Mouse (Mus musculus) skeletal muscle tissue, adult 2 months (tissue): ENCODE data around the gene Pkp3.
A peak's percentile ranks its signal among the peaks of the same experiment; 100 is the strongest.

Experiments
- DNase-seq: peaks from one replicate; pipeline ENCODE4 v3.0.0-alpha.2; 2012; ENCODE audit warnings: low read depth, low spot score

Pkp3 gene

DNA sequence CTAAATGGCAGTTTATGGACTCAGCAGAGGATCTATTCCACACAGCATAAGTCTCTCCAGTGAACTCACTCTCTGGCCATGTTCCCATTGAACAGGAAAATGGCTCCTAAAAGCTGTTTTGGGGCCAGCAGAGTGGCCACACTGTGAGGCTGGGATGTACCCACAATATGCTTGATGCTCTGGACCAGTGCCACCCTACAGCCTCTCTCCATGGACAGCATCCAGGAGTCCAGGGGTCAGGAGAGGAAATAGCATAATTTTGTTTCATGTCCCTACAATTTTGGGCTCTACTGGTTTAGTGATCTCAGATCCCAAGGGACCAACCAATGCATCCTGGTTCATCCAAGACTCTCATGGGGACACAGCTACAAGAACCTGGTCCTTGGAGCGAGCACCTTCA is 20.5 kb upstream of the Pkp3 start:
- DNase-seq = no peak

DNA sequence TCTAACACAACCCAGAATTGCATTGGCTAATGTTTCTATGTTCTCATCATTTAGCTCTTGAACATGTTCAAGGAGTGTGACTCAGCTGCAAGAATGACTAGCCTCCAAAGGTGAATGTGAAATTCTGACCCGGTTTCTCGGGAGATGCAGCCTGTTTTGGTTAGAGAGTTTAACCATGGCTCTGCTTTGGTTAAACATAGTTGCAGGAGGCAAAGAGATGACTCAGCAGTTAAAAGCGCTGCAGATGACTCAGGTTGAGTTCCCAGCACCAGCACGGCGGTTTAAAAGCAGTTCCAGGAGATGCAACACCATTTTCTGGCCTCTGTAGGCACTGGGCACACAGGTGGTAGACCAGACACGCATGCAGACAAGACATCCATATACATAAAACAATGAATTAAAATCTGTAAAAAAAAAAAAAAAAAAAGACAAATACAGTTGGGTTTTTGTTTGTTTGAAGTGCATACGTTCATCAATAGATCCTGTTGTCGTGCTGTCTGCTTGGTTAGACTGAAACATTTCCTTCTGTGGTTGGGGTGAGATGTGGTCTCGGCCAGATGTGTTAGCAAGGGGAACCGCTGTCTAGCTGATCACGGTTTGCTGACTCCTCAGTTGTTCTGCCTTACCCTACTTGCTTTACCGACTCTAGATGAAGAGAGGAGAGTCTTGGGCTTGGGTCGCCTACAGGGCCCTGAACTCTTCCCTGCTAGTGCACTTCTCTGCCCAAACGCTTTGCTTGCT is 19.2 kb upstream of the Pkp3 start:
- DNase-seq = no peak

DNA sequence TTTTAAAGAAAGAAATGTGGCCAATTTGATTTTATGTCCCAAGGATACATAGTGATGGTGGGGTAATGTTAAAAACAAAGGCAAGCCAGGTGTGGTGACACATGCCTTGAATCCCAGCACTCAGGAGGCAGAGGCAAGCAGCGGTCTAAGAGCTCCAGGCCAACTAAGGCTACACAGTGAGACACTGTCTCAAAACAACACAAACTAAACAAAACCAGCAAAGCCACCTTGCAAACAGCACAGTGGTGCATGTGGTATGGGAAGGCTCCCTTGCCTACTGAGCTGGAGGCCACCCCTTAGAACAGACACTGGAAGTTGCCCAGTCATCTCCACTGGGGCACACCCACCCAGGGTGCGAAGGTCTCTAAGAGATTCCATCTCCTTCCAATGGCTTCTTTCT is 18.1 kb upstream of the Pkp3 start:
- no peak for DNase-seq

DNA sequence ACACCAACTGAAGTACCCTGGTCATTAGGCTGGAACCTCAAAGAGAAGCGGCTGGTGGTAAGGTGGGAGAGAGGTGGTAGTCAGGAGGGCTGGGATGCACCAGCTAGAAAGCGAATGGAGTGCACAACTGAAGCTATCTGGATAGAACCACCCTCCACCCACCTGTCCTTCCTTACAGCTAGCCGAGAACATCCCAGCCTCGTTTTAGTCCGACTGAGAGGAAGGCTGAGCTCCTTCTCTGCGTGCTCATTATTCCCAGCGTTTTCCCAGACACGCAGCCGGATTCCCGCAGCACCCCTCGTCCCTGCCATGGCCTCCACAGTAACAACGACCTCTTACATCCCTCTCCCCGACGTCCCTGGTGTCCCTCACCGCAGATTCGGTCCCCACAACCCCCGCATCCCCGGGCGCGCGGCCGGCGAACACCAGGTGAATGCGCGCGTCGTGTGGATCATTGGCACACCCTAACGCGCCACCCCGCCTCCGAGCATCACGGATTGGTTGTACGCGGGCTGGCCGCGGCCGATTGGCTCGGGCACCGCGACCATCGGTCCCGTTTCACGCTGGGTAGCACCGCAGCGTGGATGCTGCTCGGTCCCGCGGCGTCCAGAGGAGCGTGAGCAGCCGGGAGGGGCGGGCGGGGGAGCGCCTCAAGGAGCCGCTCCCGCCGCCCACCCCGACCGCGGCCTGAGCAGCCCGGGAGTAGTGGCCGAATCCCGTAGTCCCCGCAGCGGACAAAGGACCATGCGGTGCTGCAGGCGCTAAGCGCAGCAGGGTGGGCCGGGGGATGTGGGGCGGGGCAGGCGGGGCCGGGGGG is 17.4 kb upstream of the Pkp3 start, which contains the start of gene B4galnt4:
Gene B4galnt4, plus strand, starts transcription at position 679 of the 817 bp plus-strand sequence.
- DNase-seq = no peak

DNA sequence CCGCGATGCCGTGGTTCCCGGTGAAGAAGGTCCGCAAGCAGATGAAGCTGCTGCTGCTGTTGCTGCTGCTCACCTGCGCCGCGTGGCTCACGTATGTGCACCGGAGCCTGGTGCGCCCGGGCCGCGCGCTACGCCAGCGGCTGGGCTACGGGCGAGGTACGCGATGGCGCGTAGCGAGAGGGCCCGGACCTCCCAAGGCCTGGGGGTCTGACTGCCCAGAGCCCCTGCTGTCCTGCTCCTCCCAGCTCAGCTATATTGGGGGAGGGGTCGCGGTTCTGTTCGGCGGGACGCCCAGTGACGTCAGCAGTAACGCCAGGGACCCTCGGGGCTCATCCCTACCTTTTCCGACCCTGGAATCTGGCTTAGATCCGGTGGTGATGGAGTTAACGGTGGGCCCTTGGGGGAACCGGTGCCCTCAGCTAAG is 16.7 kb upstream of the Pkp3 start:
- no peak for DNase-seq

DNA sequence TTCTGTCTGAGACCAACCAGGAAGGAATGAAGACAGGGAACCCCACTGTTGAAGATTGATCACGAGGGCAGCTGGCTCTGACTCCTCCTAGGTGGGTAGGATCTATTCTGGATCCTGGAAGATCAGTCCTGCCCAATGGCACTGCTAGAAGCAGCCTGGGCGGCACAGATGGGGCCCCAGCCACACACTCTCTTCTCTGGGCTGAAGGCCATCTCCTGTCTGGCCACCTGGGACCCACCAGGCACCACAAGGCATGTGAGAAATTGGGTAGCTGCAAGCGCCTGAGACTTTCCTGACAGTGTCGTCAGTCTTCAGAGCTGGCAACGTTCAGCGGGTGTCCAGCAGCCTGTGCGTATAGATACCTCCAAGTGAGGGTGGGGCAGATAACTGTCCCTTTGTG is 15.5 kb upstream of the Pkp3 start:
- DNase-seq = no peak

DNA sequence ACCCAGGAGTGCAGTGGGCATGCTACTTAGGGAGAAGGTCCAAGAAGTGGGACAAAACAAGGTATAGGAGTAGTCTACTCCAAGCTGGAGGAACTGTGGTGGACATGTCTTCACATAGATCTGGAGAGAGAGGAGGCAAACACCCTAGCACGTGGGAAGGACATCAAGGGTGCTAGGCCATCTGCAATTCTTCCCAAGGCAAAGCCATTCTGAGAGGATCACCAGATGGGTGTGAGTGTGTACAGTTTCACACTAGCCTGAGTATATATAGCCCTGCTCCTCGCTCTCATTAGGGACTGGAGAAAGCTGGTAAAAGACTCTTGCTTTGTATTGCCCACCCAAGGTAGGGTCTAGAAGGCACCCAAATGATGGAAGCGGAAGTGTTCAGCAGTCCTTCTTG is 14.7 kb upstream of the Pkp3 start:
- no peak for DNase-seq

DNA sequence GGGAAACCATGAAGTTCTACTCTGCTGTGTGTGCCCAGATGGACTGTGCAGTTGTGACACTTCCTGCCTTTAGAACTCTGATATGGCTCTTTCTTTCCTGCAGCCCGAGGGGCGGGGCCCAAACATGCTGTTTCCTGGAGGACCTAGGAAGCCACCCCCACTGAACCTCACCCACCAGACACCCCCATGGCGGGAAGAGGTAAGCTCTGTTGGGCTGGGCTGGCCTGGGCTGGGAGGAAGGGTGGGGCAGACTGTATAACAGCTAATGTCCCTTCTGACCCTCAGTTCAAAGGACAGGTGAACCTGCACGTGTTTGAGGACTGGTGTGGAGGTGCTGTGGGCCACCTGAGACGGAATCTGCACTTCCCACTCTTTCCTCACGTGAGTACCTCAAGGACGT is 13.8 kb upstream of the Pkp3 start:
- no peak for DNase-seq

DNA sequence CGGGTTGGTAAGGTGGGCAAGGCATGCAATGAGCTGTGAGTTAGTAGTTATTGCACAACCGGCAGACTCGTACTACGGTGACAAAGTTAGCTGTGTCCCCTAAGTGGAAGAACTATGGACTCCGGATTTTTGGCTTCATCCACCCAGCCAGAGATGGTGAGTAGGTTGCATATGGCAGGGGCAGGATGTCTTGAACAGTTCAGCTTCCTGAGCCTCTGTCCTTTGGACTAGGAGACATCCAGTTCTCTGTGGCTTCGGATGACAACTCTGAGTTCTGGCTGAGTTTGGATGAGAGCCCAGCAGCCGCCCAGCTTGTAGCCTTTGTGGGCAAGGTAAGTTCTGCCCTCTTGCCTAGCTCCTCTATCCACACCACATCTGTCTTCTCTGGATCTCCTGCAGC is 13.4 kb upstream of the Pkp3 start:
- no peak for DNase-seq

DNA sequence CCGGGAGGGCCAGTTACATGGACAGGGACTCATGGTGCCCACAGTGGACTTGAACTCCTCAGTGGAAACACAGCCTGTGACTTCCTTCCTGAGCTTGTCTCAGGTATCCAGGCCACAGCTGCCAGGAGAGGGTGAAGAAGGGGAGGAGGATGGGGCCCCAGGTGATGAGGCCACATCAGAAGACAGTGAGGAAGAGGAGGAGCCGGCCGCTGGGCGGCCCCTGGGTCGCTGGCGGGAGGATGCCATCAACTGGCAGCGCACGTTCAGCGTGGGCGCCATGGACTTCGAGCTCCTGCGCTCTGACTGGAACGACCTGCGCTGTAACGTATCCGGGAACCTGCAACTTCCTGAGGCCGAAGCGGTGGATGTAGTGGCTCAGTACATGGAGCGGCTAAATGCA is 9.7 kb upstream of the Pkp3 start:
- DNase-seq = no peak

DNA sequence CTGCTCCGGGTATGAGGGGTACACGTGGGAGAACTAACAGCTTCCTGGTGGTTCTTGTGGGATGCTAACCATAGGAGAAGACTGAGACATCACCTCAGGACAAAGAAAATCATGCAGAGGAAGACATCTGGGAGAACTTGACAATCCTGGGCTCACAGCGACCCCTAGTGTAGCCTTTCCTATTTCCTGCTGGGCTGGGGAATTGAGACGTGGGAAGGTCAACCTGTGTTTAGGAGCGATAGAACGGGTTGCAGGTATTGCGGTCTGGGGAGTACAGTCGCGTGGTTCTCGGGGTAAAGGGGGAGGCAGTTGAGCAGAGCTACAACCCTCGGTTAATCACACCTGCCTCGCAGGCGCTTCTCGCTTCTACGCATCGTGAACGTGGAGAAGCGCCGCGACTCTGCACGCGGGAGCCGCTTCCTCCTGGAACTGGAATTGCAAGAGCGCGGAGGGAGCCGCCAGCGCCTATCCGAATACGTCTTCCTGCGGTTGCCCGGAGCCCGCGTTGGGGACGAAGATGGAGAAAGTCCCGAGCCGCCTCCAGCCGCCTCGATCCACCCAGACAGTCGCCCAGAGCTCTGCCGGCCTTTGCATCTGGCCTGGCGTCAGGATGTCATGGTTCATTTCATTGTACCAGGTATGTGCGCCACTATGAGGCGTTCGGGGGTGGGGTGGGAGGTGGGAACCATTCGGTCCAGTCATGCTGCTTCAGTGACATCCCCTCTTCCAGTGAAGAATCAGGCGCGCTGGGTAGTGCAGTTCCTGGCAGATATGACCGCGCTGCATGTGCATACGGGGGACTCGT is 7.8 kb upstream of the Pkp3 start:
- no peak for DNase-seq

DNA sequence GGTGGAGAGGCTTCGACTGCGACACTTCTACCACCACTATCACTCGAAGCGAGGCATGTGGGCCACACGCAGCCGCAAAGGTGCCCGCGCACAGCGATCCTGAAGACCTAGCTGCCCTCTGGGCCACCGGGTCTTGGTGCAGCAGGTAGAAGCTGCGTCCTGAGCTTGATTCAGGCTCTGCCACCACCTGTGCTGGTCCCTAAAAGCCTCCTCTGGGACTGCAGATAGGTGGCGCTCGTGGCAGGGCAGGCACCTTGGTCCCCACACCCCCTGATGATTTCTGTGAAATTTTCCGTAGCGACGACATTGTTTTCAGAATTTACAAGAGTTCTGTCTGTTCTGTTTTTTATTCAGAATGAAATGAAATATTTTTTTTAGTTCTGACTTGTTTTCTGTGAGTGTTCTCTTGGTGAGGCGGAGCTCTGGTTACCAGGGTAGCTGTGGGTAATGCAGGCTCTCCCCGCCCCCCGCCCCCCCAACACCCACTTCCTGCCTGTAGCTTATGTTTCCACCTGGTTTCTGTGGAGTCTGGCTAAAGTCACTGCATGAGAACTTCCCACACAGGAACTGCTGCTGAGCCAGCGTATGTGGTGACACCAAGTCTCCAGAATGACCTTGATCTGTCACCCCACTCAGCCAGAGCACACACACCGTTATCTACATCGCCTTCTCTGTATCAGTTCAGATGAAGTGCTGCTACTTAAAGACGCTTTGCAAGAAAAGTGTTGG is 5.8 kb upstream of the Pkp3 start:
- DNase-seq = no peak

DNA sequence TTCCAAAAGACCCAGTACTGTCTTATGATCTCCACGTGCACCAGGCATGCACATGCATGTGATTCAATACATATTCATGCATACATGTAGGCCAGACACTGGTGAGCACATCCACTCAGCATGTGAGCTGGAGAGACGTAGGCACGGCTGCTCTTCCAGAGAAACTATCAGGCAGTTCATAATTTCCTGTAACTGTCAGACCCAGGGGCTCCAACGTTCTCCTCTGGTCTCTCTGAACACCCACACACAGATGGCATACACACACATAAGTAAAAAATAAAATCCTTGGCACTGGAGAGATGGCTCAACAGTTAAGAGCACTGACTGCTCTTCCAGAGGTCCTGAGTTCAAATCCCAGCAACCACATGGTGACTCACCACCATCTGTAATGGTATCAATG is 4.2 kb upstream of the Pkp3 start:
- DNase-seq = no peak

DNA sequence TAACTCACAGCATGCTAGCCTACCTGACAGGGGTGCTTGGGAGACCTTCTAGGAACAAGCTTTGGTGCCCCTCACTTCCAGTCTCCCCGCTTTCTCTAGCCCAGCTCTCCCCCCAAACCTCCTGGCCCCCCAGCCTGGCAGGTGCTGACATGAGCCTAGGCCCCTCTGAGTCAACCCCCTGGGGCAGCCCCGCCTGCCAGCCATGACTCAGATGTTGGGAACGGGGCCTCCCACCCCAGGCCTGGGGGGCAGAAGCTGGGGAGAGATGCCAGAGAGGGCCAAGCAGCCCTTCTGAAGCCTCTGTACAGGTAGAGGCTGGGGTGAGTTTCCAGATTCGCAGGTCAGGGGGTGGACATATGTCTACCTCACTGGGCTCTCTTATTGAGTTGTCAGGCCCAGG is 858 bp downstream of the Pkp3 start:
- DNase-seq = no peak

DNA sequence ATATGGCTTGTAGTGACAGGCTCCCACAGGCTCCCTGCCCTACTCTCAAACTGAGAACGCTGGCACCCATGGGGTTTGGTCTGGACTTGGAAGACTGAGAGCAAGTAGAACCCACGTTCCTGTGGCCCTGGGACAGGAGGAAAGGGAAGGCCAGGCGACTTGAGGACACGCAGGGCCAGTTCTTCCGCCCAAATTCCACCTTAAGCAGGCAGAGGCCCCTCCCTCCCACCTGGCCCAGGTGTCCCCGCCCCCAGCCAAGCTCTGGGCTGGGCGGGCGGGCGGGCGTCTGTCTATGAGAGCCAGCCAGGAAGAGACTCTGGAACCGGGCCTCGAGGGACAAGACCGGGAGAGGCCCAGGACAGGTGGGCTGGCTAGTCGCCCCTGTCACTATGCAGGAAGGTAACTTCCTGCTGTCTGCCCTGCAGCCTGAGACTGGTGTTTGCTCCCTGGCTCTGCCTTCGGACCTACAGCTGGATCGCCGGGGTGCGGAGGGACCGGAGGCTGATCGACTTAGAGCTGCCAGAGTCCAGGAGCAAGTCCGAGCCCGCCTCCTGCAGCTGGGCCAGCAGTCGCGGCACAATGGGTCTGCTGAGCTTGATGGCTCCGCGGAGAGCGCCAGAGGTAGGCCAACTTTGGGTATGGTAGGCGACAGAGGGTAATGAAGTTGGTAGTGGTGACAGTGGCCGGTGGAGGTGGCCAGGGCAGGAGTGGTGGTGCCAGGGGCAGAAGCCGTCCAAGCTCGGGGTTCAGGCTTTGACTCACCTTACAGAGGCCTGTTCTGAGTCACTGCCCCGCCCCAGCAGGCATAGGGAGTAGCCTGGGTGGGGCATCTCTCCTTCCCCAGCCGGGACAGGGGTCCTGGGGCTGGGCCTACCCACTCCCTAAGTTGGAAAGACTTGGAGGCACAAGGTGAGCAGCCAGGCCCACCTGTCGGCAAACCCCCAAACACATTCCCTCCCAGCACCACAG is 1.7 kb downstream of the Pkp3 start:
- no peak for DNase-seq

DNA sequence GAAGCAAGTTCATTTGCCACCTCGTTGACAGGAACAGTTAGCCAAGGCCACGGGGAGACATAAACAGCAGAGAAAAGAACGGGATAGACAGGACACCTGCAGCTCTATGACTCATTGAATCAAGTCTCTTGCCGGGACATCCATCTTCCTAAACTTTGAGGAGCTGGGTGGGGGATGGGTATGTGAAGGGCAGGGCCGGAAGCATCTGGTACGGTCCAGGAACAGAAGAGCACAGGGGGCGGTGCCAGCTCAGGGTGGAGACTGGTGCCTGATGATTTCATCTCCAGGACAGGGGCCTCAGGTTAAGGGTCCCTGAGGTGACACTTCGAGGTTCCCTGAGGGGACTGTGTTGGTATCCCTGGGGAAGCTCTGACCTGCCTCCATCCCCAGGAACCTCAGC is 9.9 kb downstream of the Pkp3 start:
- no peak for DNase-seq

DNA sequence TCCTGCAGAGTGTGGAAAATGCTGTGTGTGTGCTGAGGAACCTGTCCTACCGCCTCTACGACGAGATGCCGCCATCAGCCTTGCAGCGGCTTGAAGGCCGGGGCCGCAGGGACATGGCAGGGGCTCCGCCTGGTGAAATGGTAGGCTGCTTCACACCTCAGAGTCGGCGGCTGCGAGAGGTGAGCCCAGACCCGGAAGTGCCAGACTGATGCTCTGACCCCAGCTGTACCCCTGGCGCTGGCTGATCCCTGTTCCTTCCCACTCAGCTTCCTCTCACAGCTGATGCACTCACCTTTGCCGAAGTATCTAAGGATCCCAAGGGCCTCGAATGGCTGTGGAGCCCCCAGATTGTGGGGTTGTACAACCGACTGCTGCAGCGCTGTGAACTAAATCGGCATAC is 10.5 kb downstream of the Pkp3 start:
- DNase-seq = no peak

DNA sequence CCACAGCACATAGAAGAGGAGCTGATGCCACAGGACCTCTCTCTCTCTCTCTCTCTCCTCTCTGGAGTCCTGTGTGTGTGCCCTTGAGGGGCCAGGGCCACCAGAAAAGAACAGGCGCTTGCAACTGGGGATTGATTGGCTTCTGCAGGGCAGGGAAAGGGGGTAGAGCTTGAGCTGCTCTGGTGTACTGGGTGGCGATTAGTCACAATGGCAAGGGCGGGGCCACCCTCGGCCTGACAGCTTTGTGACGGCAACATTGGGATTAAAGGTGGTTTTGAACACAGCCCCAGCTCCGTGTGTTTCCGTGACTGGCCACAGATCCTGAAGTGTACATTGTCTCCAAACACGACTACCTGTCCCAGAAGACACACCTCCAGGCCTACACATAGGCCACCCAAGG is 12.2 kb downstream of the Pkp3 start:
- no peak for DNase-seq

DNA sequence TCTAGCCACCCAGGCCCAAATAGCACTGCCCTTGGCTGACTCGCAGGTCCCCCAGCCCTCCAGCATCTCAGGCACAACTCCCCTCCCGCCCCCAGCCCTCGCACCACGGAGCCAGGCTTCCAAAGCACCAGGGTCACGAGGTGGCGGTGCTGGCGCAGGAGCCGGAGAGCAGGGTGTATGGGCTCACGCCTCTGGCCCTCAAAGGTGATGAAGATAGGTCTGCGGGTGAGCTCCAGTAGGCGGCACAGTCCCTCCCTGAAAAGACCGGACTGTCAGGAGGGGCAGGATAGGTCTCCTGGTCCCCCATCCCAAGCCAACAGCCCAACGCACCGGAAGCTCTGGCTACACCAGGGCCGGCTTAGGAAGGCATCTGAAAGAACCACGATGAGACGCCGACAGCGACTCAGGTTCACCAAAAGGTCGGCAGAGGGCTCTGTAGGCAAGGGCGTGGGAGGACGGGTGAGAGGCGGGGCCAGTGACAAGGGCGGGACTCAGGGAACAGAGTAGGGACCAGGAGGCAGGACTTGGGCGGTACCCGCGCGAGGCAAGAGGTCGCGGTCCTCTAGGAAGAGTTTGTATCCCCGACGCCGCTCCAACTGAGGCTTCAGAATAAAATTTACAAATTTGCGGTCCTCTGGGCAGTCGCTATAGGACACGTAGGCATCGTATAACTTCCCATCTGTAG is 14.2 kb downstream of the Pkp3 start:
- DNase-seq = peak; percentile 73

DNA sequence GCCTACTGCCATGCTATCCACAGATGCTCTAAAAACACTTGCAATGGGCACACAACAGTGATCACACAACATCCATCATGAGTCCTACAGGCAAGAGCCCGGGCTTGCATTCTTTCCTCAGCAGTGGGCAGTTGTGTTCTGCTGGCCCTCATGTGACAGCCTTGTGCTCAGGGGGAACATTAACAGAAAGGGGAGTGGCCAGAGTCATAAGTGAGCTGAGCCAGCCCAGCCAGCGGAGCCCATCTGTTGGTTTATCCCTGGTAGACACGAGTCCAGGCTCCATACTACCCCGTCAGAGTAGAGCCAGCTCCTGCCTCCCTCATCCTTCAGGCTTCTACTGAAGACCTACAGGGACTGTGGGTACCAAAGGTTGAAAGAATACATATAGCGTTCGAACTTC is 15.9 kb downstream of the Pkp3 start:
- no peak for DNase-seq
